ENCODE assay signal across 8 mouse cellular contexts in the genomic region with DNA sequence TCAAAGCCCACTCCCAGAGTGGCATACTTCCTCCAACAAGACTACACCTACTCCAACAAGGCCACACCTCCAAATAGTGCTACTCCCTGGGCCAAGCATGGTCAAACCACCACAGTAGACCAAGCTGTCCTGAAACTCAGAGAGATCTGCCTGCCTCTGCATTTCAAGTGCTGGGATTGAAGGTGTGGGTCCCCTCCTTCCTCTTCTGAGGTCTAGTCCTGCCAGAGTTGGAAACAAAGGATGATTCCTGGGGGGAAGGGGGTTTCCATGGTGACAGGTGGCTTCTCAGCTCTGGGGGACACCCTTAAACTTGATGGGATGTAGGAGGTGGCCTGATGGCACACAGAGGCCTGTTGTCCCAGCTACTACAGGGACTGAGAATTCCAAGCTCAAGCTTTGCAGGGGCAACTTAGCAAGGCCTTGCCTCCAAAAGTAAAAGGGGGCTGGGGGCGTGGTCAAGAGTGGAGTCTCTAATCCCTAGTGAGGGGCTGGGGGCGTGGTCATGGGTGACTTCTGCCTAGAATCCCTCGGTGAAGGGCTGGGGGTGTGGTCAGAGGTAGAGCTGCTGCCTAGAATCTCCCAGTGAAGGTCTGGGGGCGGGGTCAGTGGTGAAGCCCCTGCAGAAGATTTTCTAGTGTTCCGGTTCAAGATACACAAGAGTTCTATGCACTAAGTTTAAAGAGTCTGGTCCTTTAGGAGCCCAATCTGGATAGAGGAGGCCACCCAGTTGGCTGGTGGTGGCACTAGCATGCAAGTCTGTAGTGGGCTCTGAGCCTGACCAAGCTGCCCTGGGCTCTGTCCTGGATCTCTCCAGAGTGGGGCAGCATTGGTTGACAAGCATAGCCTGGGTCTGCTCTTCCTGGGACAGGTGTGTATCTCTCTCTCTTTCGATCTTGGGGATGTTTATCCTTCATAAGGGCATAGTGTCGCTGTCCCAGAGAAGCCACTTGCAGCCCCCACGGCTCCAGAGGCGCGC. TPM values are rescaled to one million over a fixed set of nuclear protein-coding genes. Genes with fewer than 3 reads are reported as not detected.
DNase-seq lines count a peak whose midpoint lies in the region; ATAC-seq and TF ChIP-seq lines count a peak whose summit lies in the region.

TSS of gene Tle2 (plus strand) at position 481 of the 976 bp plus-strand sequence.

- peak within 1 kb of the TSS; percentile 88 for H3K4me2 ChIP-seq in midbrain, embryonic 16.5 days (ENCODE audit: low read length)

- H3K9me3 ChIP-seq in midbrain, embryonic 16.5 days (replicated peaks; ENCODE audit: control insufficient read depth, low read length, poor library complexity, severe bottlenecking): no peaks in the 10 kb centered on the region

- H3K4me1 ChIP-seq in lung, adult 2 months (ENCODE audit: control insufficient read depth, insufficient read depth, low read length): 0 out of 2 replicates have a peak, but pooled peaks cover 5% of the 10 kb centered on the region
- H3K4me1 ChIP-seq in embryonic fibroblast, embryonic 13.5 days (ENCODE audit: control insufficient read depth, insufficient read depth, low read length): no peaks in the 10 kb centered on the region; the same call in 1 of the 2 replicates
- peaks cover 34% of the 10 kb centered on the region for H3K4me1 ChIP-seq in midbrain, embryonic 16.5 days (ENCODE audit: control insufficient read depth, insufficient read depth, low read length)

- H3K27ac ChIP-seq in embryonic fibroblast, embryonic 13.5 days (ENCODE audit: insufficient read depth, low read length): no peak within 1 kb of the TSS
- peak within 1 kb of the TSS; percentile 21; the same call in 1 of the 2 replicates for H3K27ac ChIP-seq in midbrain, embryonic 16.5 days (ENCODE audit: low read length)

- TF ChIP-seq CTCF in lung, adult 2 months (IDR thresholded peaks at IDR 0.05; ENCODE audit: insufficient read depth, low read length): no peak
- no peak for TF ChIP-seq CTCF in embryonic fibroblast, embryonic 13.5 days (IDR thresholded peaks at IDR 0.05; ENCODE audit: borderline replicate concordance, insufficient read depth, low read length)

- peak within 1 kb of the TSS; percentile 80 for H3K9ac ChIP-seq in midbrain, embryonic 16.5 days (ENCODE audit: low read depth, low read length)

- WGBS in lung, adult 2 months: 34% methylated on average over 10 of the region's 10 CpGs
- WGBS in midbrain, embryonic 16.5 days: 21% methylated on average over 10 of the region's 10 CpGs

- ATAC-seq in midbrain, embryonic 16.5 days: no peak
- ATAC-seq in megakaryocyte-erythroid progenitor cell, adult 5-6 weeks (replicated peaks; ENCODE audit: low FRiP score, low TSS enrichment, poor library complexity, severe bottlenecking): no peak

- peaks cover 24% of the 10 kb centered on the region for H3K27me3 ChIP-seq in midbrain, embryonic 16.5 days (ENCODE audit: control insufficient read depth, insufficient read depth, low read depth, low read length)

- no peak for TF ChIP-seq POLR2A in lung, adult 2 months (IDR thresholded peaks at IDR 0.05; ENCODE audit: borderline replicate concordance, extremely low read depth, low read depth, low read length)
- no peak for TF ChIP-seq POLR2A in embryonic fibroblast, embryonic 13.5 days (IDR thresholded peaks at IDR 0.05; ENCODE audit: low read depth, low read length)

- peak within 1 kb of the TSS; percentile 61 for H3K4me3 ChIP-seq in lung, adult 2 months (replicated peaks; ENCODE audit: extremely low read depth, low read depth, low read length)
- peak within 1 kb of the TSS; percentile 66 for H3K4me3 ChIP-seq in embryonic fibroblast, embryonic 13.5 days (ENCODE audit: insufficient read depth, low read length)
- peak within 1 kb of the TSS; percentile 62 for H3K4me3 ChIP-seq in midbrain, embryonic 16.5 days (ENCODE audit: low read depth, low read length)

- DNase-seq in lung, adult 2 months: no peak
- no peak for DNase-seq in lung, postnatal 25 days (ENCODE audit: low spot score)
- DNase-seq in adrenal gland, postnatal 25 days: no peak
- DNase-seq in layer of hippocampus, postnatal 10 days (ENCODE audit: low spot score in 2 of 2): no peak
- no peak for DNase-seq in frontal cortex, postnatal 14 days (ENCODE audit: low spot score in 2 of 2)

- no peaks in the 10 kb centered on the region for H3K36me3 ChIP-seq in midbrain, embryonic 16.5 days (ENCODE audit: control insufficient read depth, insufficient read depth, low read length)

RNA-seq across cellular contexts. Expression of gene Tle2, which starts in this region (rescaled TPM):
- polyA plus RNA-seq in lung, adult 2 months (2012; rRNA removed): 164 and 218 TPM in 2 replicates
- total RNA-seq in adrenal gland, postnatal 25 days (2021): 52.8 and 67.8 TPM in 2 replicates
- polyA plus RNA-seq in embryonic fibroblast, embryonic 13.5 days (2011; ENCODE audit: insufficient read length, low read depth, missing spikeins): 22.4 and 25.7 TPM in 2 replicates
- total RNA-seq in layer of hippocampus, postnatal 10 days (2021): 10 to 100 TPM; 25.6 to 26.6 TPM
- 39.0 and 54.8 TPM in 2 replicates for polyA plus RNA-seq in midbrain, embryonic 16.5 days (2015; fragmentation: Nextera tagmentation; extraction: Ambion mirVana)
- 4.2 and 5.9 TPM in 2 replicates for total RNA-seq in megakaryocyte-erythroid progenitor cell, adult 5-6 weeks (2014; fragmentation: Nextera tagmentation)
- 0.33 and 0.69 TPM in 2 replicates for total RNA-seq in megakaryocyte-erythroid progenitor cell, adult 5-6 weeks (2017)
